Mouse (Mus musculus) limb, embryonic 11.5 days (tissue): ENCODE measurements at regions not wholly inside any gene's neighbourhood (a gene's known extent, or its start where the extent isn't known, plus 50 kb on each side); places are given as distances from the start of the nearest gene placed in this dataset.

Experiments
- ATAC-seq: fragments of 200-750 bp; cut with Nextera tagmentation; 2 replicates; pipeline ENCODE4 v1.8.0; 2017; ENCODE audit warnings: low read depth; ENCODE audit not compliant: insufficient number of reproducible peaks, low FRiP score, low TSS enrichment
- DNase-seq: peaks from one replicate; pipeline ENCODE4 v3.0.0-alpha.2; 2015; ENCODE audit warnings: low spot score
- H3K27ac ChIP-seq: fragments of 300-500 bp; sonication (generic); replicated peaks from 2 replicates; pipeline ENCODE4 v1.5.1; 2014; ENCODE audit warnings: low read depth, mild to moderate bottlenecking, low read length
- H3K27me3 ChIP-seq: fragments of 300-500 bp; sonication (generic); 2 replicates; pipeline ENCODE4 v1.6.1; 2014; ENCODE audit warnings: mild to moderate bottlenecking, low read length, mixed read lengths; ENCODE audit not compliant: control insufficient read depth, insufficient read depth
- H3K36me3 ChIP-seq: fragments of 300-500 bp; sonication (generic); 2 replicates; pipeline ENCODE4 v1.6.1; 2014; ENCODE audit warnings: mild to moderate bottlenecking, low read length, moderate library complexity, mixed read lengths; ENCODE audit not compliant: control insufficient read depth, insufficient read depth
- H3K4me1 ChIP-seq: fragments of 300-500 bp; sonication (generic); 2 replicates; pipeline ENCODE4 v1.6.1; 2014; ENCODE audit warnings: low read length, mixed read lengths; ENCODE audit not compliant: control insufficient read depth, insufficient read depth
- H3K4me2 ChIP-seq: fragments of 300-500 bp; sonication (generic); 2 replicates; pipeline ENCODE4 v1.6.1; 2014; ENCODE audit warnings: low read depth, mild to moderate bottlenecking, moderate library complexity; ENCODE audit not compliant: severe bottlenecking
- H3K4me3 ChIP-seq: fragments of 300-500 bp; sonication (generic); 2 replicates; pipeline ENCODE4 v1.5.1; 2014; ENCODE audit warnings: low read depth, low read length
- H3K9ac ChIP-seq: fragments of 300-500 bp; sonication (generic); 2 replicates; pipeline ENCODE4 v1.6.1; 2014; ENCODE audit warnings: mild to moderate bottlenecking, low read length
- H3K9me3 ChIP-seq: fragments of 300-500 bp; sonication (generic); 2 replicates; pipeline ENCODE4 v1.6.1; 2016; ENCODE audit warnings: low read length; ENCODE audit not compliant: control insufficient read depth
- WGBS: fragments of 180-500 bp; shearing (Covaris S2); extraction: QIAGEN DNeasy Blood & Tissue Kit; methylation state at CpG from one replicate; pipeline ENCODE4 v1.1.7; 2014; 5-methylcytosine and 5-hydroxymethylcytosine counted together

DNA sequence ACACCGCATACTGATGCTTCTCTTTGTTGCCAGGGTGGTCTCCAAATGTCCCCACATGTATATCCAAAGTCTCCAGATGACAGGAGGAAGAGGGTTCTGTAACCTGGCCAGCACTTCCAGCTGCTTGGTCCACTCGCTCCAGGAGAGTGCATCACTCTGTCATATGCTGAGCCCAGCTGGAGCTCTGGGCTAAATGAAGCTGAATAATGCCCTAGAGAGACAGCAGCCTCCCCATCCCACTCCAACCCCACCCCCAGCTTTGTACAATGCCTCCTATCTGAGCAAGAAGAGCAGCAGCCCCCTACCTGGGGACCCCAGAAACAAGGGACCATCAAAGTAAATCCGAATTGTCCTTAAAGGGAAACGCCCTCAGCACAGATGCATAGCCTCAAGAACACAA lies 219.0 kb upstream of the Pabpc6 start:
- H3K4me1 ChIP-seq, result no peaks in the 10 kb centered on the region
- H3K36me3 ChIP-seq, result no peaks in the 10 kb centered on the region
- DNase-seq (no peak), ATAC-seq (no peak)
- no peak overlapping the region for H3K4me2 ChIP-seq
- no peaks in the 10 kb centered on the region for H3K27me3 ChIP-seq
- no peak overlapping the region for H3K27ac ChIP-seq
- WGBS, result 80% methylated on average over 4 of the region's 4 CpGs
- H3K9me3 ChIP-seq, result no peaks in the 10 kb centered on the region
- H3K4me3 ChIP-seq, result no peak overlapping the region
- H3K9ac ChIP-seq, result no peak overlapping the region

DNA sequence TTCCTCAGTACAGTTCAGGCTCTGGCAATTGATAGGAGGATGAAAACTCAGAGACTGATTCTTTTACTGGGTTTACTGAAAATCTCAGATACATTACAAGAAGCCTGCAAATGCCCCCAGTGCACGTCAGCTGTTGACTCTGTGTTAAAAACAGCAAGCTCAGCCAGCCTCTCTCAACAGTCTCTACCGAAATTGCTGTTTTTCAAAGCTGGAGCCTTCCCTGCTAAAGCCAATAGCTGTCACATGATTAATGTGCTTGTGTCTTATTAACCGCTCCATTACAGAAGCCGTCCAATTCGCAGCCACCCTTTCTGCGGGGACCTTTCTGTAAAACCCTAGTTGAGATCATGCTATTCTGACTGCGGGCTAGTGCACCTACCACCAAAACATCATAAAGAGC lies 215.6 kb upstream of the Pabpc6 start:
- DNase-seq, result no peak
- H3K4me2 ChIP-seq, result no peak overlapping the region
- H3K4me3 ChIP-seq, result no peak overlapping the region
- H3K9me3 ChIP-seq, result no peaks in the 10 kb centered on the region
- no peaks in the 10 kb centered on the region for H3K4me1 ChIP-seq
- WGBS, result 45% methylated on average over 7 of the region's 7 CpGs
- no peaks in the 10 kb centered on the region for H3K36me3 ChIP-seq
- H3K27me3 ChIP-seq, result no peaks in the 10 kb centered on the region
- no peak overlapping the region for H3K27ac ChIP-seq
- no peak; the same call in 1 of the 2 replicates for ATAC-seq
- no peak overlapping the region for H3K9ac ChIP-seq

DNA sequence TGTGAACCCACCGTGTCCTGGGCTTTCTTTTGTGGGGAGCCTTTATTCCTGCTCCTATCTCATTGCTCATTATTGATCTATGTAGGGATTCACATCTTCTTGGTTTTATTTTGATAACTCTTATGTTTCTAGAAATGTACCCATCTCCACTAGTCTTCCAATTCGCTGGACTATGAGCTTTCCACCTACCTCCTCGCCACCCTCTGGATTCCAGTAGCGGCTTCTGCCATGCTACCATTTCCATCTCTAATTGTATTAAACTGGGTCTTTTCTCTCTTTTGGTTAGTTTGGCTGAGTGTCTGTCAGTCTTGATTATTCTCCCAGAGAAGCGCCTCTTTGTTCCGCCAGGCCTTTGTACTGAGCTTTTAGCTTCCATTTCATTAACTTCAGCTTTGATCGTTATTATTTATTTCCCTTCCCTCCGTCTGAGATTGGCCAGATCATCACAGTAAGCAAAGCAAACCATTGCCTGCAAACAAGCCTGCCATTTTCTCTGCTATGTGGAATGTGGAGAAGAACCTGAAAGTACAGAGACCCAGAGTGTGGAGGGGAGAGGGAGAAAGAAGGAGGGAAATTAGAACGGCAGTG lies 213.2 kb upstream of the Pabpc6 start:
- H3K27me3 ChIP-seq, result no peaks in the 10 kb centered on the region
- ATAC-seq (no peak), DNase-seq (no peak)
- H3K4me2 ChIP-seq, result no peak overlapping the region
- no peak overlapping the region for H3K27ac ChIP-seq
- no peak overlapping the region for H3K4me3 ChIP-seq
- H3K4me1 ChIP-seq, result no peaks in the 10 kb centered on the region
- no peaks in the 10 kb centered on the region for H3K9me3 ChIP-seq
- 82% methylated on average over 9 of the region's 9 CpGs for WGBS
- no peak overlapping the region for H3K9ac ChIP-seq
- no peaks in the 10 kb centered on the region for H3K36me3 ChIP-seq

DNA sequence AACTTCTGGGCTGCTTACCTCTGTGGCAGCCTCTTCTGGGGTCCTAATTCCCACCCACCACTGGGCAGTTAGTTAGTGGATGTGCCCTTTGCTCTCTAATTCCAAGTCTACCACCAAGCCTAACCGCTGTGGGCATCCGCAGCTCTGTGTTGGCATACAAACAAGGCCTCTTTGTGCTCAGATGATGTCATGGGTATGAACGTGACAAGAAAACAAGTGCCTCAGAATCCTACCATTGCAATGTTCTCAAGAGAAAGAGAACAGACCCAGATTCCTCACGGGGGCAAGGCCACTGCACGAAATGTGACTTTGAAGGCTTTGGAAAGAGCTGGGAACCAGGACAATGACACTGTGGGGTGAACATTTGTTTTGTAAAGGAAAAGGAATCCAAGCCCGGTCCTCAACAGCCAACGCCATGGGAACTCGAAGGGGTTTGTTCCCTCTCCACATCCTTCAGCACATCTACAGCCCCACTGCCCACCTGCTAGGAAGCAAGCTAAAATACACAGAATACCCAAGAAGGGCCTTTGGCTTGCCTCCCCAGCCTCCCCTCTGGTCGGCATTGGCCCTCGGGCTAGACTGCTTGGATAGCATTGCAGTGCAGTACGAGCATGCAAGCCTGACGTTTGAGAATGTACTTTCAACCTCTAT lies 210.2 kb upstream of the Pabpc6 start:
- DNase-seq (no peak), ATAC-seq (no peak)
- Histone ChIP-seq H3K9me3 (no peaks in the 10 kb centered on the region), H3K27me3 (no peaks in the 10 kb centered on the region), H3K27ac (no peak overlapping the region), H3K9ac (no peak overlapping the region), H3K4me2 (no peak overlapping the region), H3K4me1 (no peaks in the 10 kb centered on the region), H3K36me3 (no peaks in the 10 kb centered on the region), H3K4me3 (no peak overlapping the region)
- 91% methylated on average over 12 of the region's 12 CpGs for WGBS

DNA sequence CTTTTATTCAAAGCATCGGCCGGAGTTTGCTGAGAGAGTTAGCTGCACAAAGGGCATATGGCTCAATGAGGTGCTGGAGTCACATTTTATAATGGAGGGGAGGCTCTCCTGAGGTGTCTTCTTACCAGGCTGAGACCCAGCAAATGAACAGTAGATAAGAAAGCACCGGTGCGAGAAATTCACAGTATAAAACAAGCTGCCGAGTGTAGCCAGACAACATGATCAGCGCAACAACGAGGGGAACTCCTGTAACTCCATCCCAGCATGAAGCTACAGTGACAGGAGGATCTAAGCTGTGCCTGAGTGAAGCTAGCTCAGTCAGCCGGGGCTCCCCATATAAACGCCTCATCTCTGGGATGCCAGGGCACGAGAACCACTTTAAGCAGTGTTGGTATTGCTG lies 204.2 kb upstream of the Pabpc6 start:
- Histone ChIP-seq H3K9me3 (no peaks in the 10 kb centered on the region), H3K4me1 (no peaks in the 10 kb centered on the region), H3K4me3 (no peak overlapping the region), H3K27ac (no peak overlapping the region), H3K36me3 (no peaks in the 10 kb centered on the region), H3K9ac (no peak overlapping the region), H3K4me2 (no peak overlapping the region), H3K27me3 (no peaks in the 10 kb centered on the region)
- 71% methylated on average over 10 of the region's 10 CpGs for WGBS
- ATAC-seq (no peak), DNase-seq (no peak)

DNA sequence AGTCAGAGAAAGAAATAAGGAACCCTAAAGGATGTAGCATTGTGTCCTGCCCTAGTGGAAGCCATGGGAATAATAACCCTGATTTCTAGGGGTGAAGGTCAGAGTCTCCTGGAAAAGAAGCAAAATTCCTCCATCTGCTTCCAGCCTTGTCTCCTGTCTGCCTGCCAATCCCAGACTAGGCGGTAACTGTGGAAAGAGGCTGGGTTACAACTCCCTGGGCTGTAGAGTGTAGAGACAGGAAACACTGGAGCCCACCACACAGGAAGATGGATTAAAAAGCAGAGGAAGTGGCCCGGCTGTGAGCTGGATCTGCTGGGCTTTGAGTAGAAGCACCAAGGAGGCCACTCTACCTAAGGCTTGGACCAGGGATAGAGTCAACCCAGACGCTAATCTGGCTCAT lies 200.7 kb upstream of the Pabpc6 start:
- Histone ChIP-seq H3K4me3 (no peak overlapping the region), H3K4me1 (no peaks in the 10 kb centered on the region), H3K36me3 (no peaks in the 10 kb centered on the region), H3K4me2 (no peak overlapping the region), H3K9me3 (no peaks in the 10 kb centered on the region), H3K27me3 (no peaks in the 10 kb centered on the region), H3K27ac (no peak overlapping the region), H3K9ac (no peak overlapping the region)
- ATAC-seq, result no peak
- no peak for DNase-seq
- 80% methylated on average over 3 of the region's 3 CpGs for WGBS

DNA sequence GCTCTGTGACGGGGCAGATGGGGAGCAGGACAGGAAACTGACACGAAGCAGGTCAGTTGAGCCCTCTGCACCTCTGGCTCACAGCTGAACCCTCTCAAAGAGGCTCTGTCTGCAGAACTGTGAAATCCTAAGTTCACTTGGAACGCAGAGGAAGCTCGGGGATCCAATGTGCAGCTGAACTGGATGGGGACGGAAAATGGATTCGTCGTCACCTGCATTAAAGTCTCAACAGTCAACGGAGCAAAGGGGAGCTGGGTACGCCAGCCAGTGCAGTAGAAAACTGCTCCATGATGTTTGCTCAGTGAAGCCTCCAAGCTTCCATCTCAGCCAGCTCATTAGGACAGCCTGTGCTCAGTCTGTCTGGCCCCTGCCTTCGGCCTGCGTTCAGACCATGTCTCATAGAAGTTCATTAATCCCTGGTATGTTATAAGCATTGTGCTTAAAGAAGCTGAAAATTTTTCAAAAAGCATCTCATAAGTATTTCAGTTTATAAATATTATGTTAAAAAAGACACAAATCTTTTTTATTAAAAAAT lies 199.3 kb upstream of the Pabpc6 start:
- no peak overlapping the region for H3K4me3 ChIP-seq
- ATAC-seq (no peak), DNase-seq (no peak)
- no peaks in the 10 kb centered on the region for H3K36me3 ChIP-seq
- H3K4me2 ChIP-seq, result no peak overlapping the region
- H3K27ac ChIP-seq, result no peak overlapping the region
- no peak overlapping the region for H3K9ac ChIP-seq
- H3K27me3 ChIP-seq, result no peaks in the 10 kb centered on the region
- no peaks in the 10 kb centered on the region for H3K4me1 ChIP-seq
- 80% methylated on average over 11 of the region's 11 CpGs for WGBS
- no peaks in the 10 kb centered on the region for H3K9me3 ChIP-seq

DNA sequence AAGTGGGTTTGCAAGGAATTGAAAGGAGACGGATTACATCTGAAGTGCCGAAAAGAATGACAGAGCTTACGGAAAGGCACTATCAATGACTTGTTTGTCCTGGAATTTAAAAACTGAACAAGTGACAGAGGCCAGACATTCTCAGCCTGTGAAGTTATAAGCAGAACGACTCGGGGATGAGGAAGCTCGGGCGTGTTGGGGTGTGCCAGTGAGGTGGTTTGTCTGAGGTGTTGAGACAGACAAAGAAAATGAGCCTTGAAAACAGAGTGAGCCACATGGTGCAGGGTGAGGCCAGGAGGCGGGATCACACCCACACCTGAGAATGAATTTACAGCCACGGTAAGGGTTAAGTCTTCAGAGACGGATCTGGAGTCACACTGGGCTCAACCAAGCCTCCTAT lies 194.7 kb upstream of the Pabpc6 start:
- ATAC-seq, result no peak
- 63% methylated on average over 10 of the region's 10 CpGs for WGBS

More for the DNA sequence above, 194.7 kb upstream of the Pabpc6 start:
- H3K27ac ChIP-seq, result no peak overlapping the region
- no peaks in the 10 kb centered on the region for H3K27me3 ChIP-seq
- H3K36me3 ChIP-seq, result no peaks in the 10 kb centered on the region
- DNase-seq, result no peak
- no peak overlapping the region for H3K4me2 ChIP-seq
- H3K4me3 ChIP-seq, result no peak overlapping the region
- no peak overlapping the region for H3K9ac ChIP-seq
- H3K9me3 ChIP-seq, result no peaks in the 10 kb centered on the region
- H3K4me1 ChIP-seq, result no peaks in the 10 kb centered on the region
